Mouse (Mus musculus) hindbrain, postnatal 0 days (tissue): ENCODE measurements around the gene Megf11. TPM values are rescaled to one million over a fixed set of nuclear protein-coding genes. Genes with fewer than 3 reads are reported as not detected.
A peak's percentile ranks its signal among the peaks of the same experiment; 100 is the strongest.

ENCODE experiments used
- ATAC-seq: fragments of 200-750 bp; cut with Nextera tagmentation; 2 replicates; pipeline ENCODE4 v1.8.0; 2017; ENCODE audit warnings: mild to moderate bottlenecking, moderate TSS enrichment, moderate library complexity
- DNase-seq: peaks from one replicate; pipeline ENCODE4 v3.0.0-alpha.2; 2015; ENCODE audit warnings: low spot score
- H3K27ac ChIP-seq: fragments of 300-500 bp; sonication (generic); 2 replicates; pipeline ENCODE4 v1.5.1; 2014; ENCODE audit warnings: mild to moderate bottlenecking
- H3K27me3 ChIP-seq: fragments of 300-500 bp; sonication (generic); 2 replicates; pipeline ENCODE4 v1.6.1; 2014; ENCODE audit warnings: low read length, mixed read lengths; ENCODE audit not compliant: insufficient read depth
- H3K36me3 ChIP-seq: fragments of 300-500 bp; sonication (generic); 2 replicates; pipeline ENCODE4 v1.6.1; 2014; ENCODE audit warnings: low read length, mixed read lengths; ENCODE audit not compliant: insufficient read depth
- H3K4me1 ChIP-seq: fragments of 300-500 bp; sonication (generic); 2 replicates; pipeline ENCODE4 v1.6.1; 2014; ENCODE audit warnings: antibody characterized with exemption, low read length, mixed read lengths; ENCODE audit not compliant: insufficient read depth
- H3K4me2 ChIP-seq: fragments of 300-500 bp; sonication (generic); 2 replicates; pipeline ENCODE4 v1.6.1; 2014; ENCODE audit warnings: low read depth, mild to moderate bottlenecking, low read length, moderate library complexity, mixed read lengths
- H3K4me3 ChIP-seq: fragments of 300-500 bp; sonication (generic); 2 replicates; pipeline ENCODE4 v1.5.1; 2014; ENCODE audit warnings: low read length
- H3K9ac ChIP-seq: fragments of 300-500 bp; sonication (generic); replicated peaks from 2 replicates; pipeline ENCODE4 v1.6.1; 2014; ENCODE audit warnings: mild to moderate bottlenecking, low read length, moderate library complexity, mixed read lengths
- H3K9me3 ChIP-seq: fragments of 300-500 bp; sonication (generic); 2 replicates; pipeline ENCODE4 v1.6.1; 2016; ENCODE audit warnings: low read length, mixed read lengths
- CTCF ChIP-seq: IDR thresholded peaks from 2 replicates; pipeline ENCODE4 v1.5.1; 2016; ENCODE audit warnings: antibody characterized with exemption, control low read depth, low read depth
- WGBS: fragments of 180-500 bp; shearing (Covaris S2); extraction: QIAGEN DNeasy Blood & Tissue Kit; methylation state at CpG from one replicate; pipeline ENCODE4 v1.1.7; 2014; 5-methylcytosine and 5-hydroxymethylcytosine counted together
- polyA plus RNA-seq: library from polyadenylated mRNA; unstranded; fragments of >200 nt; fragmentation: Nextera tagmentation; extraction: Ambion mirVana; gene quantifications from 2 replicates; pipeline ENCODE4 v1.2.1, GENCODE M21; 2015
- total RNA-seq: library from RNA; depleted of rRNA; stranded (reverse); fragments of >200 nt; gene quantifications from 2 replicates; pipeline ENCODE4 v1.2.3, GENCODE M21; 2014

Gene Megf11
- total and polyA plus RNA-seq, 2 experiments from 2014 or later: 16.1 to 38.2 TPM

DNA sequence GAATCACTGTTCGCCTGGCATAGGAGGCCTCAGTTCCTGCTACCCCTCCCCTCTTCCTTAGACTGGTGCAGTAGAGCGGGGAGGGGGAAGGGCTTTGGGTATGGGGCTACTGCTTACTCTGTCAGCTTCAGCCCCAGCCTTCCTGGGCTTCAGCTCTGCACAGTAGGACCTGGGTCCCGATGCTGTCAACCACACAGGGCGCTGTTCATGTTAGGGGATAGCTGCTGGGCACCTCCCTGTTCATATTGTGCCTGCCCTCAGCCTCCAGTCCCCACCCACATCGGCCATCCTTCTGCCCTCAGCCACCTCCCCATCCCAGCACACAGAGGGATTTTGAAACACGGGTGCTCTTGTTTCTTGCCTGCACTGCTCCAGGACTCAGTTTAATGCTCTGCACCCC lies 61.6 kb downstream of the Megf11 start:
- no peak overlapping the region; the same call in 1 of the 2 replicates for H3K4me2 ChIP-seq
- no peak for TF ChIP-seq CTCF
- H3K4me3 ChIP-seq: no peak overlapping the region
- H3K9ac ChIP-seq: no peak overlapping the region
- H3K27me3 ChIP-seq: no peaks in the 10 kb centered on the region
- H3K27ac ChIP-seq: no peak overlapping the region; the same call in 1 of the 2 replicates
- DNase-seq (no peak), ATAC-seq (peak; percentile 46; the same call in 1 of the 2 replicates)
- H3K9me3 ChIP-seq: no peaks in the 10 kb centered on the region
- WGBS: 26% methylated on average over 6 of the region's 6 CpGs
- no peaks in the 10 kb centered on the region for H3K36me3 ChIP-seq
- H3K4me1 ChIP-seq: 0 out of 2 replicates have a peak, but pooled peaks cover 13% of the 10 kb centered on the region

DNA sequence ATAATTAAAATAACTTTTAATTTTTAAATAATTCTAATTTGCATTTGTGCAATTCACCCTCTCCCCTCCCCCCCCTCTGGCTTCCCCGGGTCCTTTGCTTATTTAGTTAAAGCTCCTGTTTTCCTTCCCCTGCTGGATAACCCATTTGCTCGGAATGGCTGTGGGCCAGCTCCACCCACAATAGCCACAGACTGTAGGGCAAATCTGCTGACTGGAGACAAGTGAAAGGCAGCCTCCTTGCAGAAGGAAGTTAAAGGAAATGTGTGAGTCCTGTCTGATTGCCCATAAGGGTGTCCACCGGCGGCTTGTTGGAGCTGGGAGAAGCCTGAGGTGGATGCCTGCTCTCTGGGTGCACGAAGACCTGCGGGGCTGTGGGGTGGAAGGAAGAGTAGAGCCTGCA lies 62.1 kb downstream of the Megf11 start:
- peak; percentile 57 for DNase-seq
- Histone ChIP-seq H3K27me3 (no peaks in the 10 kb centered on the region), H3K9ac (no peak overlapping the region), H3K9me3 (no peaks in the 10 kb centered on the region), H3K4me2 (peak overlapping the region; percentile 4; the same call in 1 of the 2 replicates), H3K27ac (no peak overlapping the region), H3K36me3 (no peaks in the 10 kb centered on the region), H3K4me1 (0 out of 2 replicates have a peak, but pooled peaks cover 13% of the 10 kb centered on the region), H3K4me3 (no peak overlapping the region)
- TF ChIP-seq CTCF: no peak
- no peak for ATAC-seq
- WGBS: 35% methylated on average over 6 of the region's 6 CpGs

DNA sequence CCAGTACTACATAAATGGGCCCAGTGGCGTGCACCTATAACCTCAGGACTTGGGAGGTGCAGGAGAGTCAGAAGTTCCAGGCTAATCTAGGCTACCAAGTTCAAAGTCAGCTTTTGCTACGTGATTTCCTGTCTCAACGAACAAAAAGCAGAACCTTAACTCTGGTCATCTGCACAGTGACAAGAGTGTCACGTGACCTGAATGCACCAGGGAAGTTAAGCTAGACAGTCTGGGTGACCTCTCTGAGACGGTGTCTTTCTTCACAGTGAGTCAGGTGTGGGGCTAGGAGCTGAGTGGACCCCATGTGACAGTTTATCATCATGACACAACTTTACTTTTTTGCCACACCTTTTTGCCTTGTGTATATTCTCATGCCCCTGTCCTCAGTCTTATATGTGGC lies 67.3 kb downstream of the Megf11 start:
- H3K4me3 ChIP-seq: no peak overlapping the region
- no peak for DNase-seq
- H3K36me3 ChIP-seq: no peaks in the 10 kb centered on the region
- no peak for TF ChIP-seq CTCF
- no peak overlapping the region for H3K27ac ChIP-seq
- H3K4me1 ChIP-seq: peaks cover 8% of the 10 kb centered on the region
- H3K4me2 ChIP-seq: no peak overlapping the region
- 84% methylated on average over 5 of the region's 5 CpGs for WGBS
- H3K27me3 ChIP-seq: no peaks in the 10 kb centered on the region
- H3K9ac ChIP-seq: no peak overlapping the region
- ATAC-seq: no peak
- no peaks in the 10 kb centered on the region for H3K9me3 ChIP-seq

DNA sequence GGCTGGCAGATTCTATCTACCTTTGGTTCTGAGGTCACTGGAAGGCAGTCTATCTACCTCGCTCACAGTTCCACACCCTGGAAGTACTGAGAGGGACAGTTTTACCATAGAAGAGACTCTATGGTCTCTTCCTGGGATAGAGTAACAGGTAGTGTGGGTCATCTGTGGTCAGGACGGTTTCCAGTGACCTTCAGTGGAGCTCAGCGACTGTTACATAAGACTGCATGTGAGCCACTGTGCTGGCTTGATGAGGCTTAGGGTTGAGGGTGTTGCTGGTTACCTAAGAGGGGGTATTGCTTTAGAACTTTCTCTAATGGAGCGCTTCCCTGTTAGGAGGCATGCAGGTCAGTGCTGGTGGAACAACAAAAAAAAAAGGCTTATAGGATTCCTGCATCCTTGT lies 68.8 kb downstream of the Megf11 start:
- no peak overlapping the region for H3K4me2 ChIP-seq
- H3K9ac ChIP-seq: no peak overlapping the region
- no peak for TF ChIP-seq CTCF
- ATAC-seq (no peak), DNase-seq (no peak)
- WGBS: 82% methylated on average over 4 of the region's 4 CpGs
- no peak overlapping the region for H3K4me3 ChIP-seq
- H3K27me3 ChIP-seq: no peaks in the 10 kb centered on the region
- H3K4me1 ChIP-seq: peaks cover 8% of the 10 kb centered on the region
- no peak overlapping the region for H3K27ac ChIP-seq
- no peaks in the 10 kb centered on the region for H3K36me3 ChIP-seq
- H3K9me3 ChIP-seq: no peaks in the 10 kb centered on the region

DNA sequence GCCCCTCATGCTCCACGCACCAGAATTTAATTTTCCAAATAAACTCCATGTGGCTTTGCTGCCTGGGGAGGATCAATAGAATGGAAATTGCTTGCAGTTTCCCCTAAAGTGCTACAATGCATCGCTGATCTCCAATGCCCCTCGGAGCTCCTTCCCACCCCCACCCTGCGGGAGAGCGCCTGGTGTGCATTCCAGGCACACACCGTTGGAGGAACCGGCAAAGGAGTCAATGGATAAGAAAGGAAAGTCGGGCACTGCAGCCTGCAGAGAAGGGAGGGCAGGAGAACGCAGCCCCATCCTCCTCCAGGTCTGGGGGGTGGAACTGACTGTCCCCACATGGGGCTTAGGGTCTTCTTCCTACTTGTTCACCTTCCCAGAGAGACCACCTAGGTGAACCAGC lies 70.5 kb downstream of the Megf11 start:
- no peak for DNase-seq
- no peak overlapping the region for H3K27ac ChIP-seq
- peaks cover 4% of the 10 kb centered on the region; the same call in 1 of the 2 replicates for H3K27me3 ChIP-seq
- H3K4me1 ChIP-seq: peaks cover 8% of the 10 kb centered on the region
- H3K4me2 ChIP-seq: peak overlapping the region; percentile 16
- no peaks in the 10 kb centered on the region for H3K36me3 ChIP-seq
- H3K9ac ChIP-seq: no peak overlapping the region
- no peak overlapping the region for H3K4me3 ChIP-seq
- no peak for TF ChIP-seq CTCF
- WGBS: 9% methylated on average over 9 of the region's 9 CpGs
- H3K9me3 ChIP-seq: no peaks in the 10 kb centered on the region
- ATAC-seq: no peak

DNA sequence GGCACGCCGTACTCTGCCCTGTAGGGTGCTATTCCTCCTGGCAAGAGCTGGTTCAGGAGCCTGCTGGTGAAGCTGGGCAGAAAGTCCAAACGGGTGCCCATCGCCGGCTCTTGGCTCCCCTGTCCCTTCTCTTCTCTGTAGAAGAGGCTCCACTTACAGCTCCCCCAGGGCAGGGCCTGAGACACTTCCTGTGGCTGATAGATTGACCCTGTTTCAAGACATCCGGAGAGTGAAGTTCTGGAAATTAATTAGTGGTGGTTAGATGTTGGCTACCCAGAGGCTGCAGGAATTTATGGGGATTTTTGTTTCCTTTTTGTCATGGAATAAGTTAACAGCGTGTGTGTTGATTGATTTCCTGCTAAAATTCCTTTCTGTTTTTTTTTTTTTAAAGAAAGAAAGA lies 72.2 kb downstream of the Megf11 start:
- ATAC-seq (no peak), DNase-seq (no peak)
- H3K4me3 ChIP-seq: no peak overlapping the region
- H3K9ac ChIP-seq: no peak overlapping the region
- WGBS: 60% methylated on average over 7 of the region's 7 CpGs
- no peaks in the 10 kb centered on the region for H3K9me3 ChIP-seq
- H3K36me3 ChIP-seq: no peaks in the 10 kb centered on the region
- peaks cover 4% of the 10 kb centered on the region; the same call in 1 of the 2 replicates for H3K27me3 ChIP-seq
- no peak overlapping the region for H3K4me2 ChIP-seq
- H3K4me1 ChIP-seq: peaks cover 8% of the 10 kb centered on the region
- H3K27ac ChIP-seq: no peak overlapping the region
- no peak for TF ChIP-seq CTCF

DNA sequence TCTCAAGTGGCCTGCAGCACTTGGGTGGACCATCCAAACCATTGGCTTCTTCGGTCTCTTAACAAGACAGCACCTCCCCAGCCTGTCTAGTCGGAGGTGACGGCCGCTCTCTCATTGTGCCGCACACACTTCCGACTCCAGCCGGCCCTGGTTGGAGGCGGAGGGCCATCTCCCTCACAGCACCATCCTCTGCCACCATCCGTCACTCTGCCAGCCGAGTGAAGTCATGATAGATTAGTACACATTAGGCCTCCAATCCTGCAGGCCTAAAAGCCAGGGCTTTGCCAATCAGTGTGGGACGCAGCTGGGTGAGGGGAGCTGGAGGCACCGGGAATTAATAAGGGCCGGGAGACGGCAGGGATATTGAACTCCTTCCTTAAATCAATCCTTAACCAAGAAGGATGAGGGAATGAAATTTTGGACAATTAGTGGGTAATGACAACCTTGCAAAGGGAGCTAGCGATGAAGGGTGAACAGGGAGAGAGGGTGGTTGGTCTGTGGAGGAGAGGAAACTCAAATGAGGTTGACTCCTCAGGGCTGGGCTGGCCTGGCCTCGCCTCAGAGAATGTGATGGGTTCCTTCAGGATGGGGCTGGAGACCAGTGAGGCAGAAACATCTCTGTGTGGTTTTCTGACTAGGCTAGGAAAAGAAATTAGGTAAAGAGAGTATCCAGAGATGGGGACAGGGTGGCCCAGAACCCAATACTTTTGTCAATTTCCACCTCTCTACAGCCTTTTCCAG lies 76.3 kb downstream of the Megf11 start:
- no peak for TF ChIP-seq CTCF
- 66% methylated on average over 16 of the region's 16 CpGs for WGBS

More for the DNA sequence above, 76.3 kb downstream of the Megf11 start:
- Histone ChIP-seq H3K27me3 (peaks cover 4% of the 10 kb centered on the region; the same call in 1 of the 2 replicates), H3K27ac (no peak overlapping the region), H3K4me1 (no peaks in the 10 kb centered on the region), H3K4me3 (no peak overlapping the region), H3K9me3 (no peaks in the 10 kb centered on the region), H3K36me3 (no peaks in the 10 kb centered on the region), H3K9ac (no peak overlapping the region), H3K4me2 (no peak overlapping the region)
- DNase-seq (peak; percentile 45), ATAC-seq (0 out of 2 replicates have a peak, but pooled peaks have one; percentile 35)
